Mouse (Mus musculus) ovary, postnatal 14 days (tissue): ENCODE results near the gene Depdc1b.

Source experiments
- DNase-seq: peaks from one replicate; pipeline ENCODE4 v3.0.0; 2022; ENCODE audit warnings: low spot score

Depdc1b gene

DNA sequence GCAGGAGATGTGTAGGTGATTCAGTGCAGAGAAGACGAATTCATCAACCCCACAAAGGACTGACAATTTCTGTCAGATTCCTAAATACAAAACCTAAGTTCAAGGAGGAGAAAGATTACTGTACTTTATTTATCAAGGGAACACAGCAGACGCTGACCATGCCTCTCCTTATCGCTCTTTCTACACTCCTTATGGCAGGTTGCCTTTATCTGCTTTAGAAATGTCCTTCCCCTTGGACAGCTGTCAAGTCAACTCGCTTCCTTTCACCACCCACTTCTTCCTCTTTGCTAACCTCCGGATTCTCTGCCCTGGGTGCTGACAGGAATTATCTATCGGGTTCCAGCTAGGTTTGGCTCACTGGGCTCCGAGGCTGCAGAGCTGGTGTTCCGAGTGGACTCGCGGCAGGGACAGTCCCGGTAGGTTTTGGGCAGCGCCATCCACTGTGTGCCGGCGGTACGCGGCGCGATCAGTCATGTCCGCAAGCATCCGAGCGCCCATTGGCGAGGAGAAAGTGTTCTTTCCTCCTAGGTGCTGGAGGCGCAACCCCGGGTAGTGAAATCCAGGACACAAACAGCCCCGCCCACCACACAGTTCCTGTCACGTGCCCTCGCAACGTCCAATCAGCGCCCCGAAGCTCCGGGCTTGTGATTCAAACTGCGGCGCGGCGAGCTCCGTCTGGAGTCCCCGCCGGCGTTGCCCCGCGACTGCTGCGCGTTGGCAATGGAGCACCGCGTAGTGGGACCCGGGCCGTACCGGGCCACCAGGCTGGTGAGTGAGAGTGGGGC lies at the start of gene Depdc1b:
Gene Depdc1b (plus strand): TSS at position 631 of the 785 bp plus-strand sequence.
- peak; percentile 91 for DNase-seq

DNA sequence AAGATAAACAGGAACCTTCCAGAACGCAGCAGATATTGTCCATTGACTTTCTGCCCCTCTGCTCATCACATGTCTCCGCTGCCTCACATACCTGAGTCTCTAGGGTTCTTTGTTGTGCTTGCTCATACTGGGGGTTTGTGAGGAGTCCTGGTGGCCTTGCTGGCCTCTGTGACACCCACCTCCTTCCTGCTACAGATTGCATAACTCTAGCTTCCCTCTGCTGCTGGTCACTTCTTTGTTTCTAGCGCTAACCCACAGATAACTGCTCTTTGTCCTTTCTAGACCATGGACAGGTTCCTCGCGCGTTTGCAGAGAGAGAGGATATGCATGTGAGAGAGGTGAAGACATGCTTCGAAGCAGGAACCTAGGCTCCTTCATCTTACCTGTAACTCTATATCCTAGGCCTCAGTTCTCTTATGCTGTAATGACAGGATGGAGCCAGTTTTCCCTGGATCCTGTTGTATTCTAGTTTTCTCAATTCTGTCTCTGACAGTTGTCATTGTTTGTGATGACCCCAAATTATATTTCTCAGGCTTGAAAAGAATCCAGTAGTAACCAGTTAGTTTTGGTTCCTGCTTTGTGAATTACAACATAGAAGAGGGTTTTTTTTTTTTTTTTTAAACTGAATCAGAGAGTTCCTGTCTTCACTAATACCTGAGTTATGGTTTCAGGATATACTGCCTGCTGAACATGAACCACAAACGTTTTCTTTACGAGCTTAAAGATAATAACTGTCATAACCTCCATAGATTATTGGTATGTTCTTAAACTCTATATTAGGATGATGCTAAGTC lies 48.1 kb upstream of the Depdc1b start:
- no peak for DNase-seq

DNA sequence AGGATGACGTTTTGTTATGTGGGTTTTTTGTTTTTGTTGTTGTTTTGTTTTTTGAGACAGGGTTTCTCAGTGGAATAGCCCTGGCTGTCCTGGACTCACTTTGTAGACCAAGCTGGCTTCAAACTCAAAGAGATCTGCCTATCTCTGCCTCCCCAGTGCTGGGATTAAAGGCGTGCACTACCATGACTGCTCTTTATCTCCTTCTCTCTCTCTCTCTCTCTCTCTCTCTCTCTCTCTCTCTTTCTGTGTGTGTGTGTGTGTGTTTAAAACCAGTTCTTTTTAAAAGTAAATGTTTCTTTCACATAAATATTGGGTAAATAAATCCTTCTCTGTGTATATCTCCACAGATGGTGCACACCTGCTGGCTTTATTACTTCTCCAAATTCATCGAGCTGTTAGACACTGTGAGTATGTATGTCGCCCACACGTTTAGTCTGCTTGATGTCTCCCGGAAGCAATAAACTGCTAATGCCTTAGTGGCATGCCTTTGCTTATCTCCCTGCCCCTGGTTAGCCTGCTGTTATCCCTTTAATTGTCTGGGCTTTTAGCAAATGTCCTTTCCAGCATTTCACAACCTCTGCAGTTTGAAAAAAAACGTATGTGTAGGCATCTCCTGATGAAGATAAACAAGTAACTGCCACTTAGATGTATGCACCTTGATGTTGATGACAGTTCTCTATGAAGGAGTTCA lies 44.5 kb upstream of the Depdc1b start:
- DNase-seq: no peak

DNA sequence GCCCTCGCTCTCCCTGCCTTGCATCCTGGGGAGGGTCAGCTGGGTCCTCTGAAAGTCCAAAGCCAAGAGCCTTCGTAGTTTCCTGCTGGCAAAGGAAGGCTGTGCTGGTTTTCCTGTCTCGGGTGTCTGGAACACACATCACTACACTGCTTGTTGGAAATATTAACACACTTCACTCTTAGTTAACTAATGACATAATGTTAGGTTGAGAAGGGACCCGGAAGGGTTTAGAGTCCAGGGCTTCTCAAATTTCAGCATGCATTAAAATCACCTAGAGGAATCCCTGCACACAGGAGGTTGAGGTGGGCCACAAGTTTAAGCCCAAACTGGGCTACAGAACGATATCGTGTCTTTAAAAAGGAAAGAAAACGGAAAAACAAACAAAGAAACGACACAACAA lies 43.8 kb upstream of the Depdc1b start:
- DNase-seq: no peak

DNA sequence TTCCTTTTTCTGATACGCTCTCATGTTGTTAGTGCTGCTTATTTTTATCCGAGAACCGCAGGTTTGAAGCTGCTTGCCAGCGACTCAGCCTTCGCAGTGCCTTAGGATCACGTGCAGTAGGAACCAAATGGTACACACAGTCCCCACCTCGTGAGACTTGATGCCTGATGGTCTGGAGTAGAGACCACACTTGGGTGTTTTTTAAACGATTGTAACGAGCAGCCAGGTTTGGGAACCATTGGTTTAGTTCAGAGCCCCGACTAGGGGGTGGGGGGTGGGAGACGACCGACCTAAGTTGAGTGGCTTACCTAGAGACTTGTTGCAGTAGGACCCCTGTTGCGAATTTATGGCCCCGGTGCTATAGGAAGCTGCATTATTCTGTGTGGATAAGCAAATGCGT lies 43.1 kb upstream of the Depdc1b start:
- no peak for DNase-seq

DNA sequence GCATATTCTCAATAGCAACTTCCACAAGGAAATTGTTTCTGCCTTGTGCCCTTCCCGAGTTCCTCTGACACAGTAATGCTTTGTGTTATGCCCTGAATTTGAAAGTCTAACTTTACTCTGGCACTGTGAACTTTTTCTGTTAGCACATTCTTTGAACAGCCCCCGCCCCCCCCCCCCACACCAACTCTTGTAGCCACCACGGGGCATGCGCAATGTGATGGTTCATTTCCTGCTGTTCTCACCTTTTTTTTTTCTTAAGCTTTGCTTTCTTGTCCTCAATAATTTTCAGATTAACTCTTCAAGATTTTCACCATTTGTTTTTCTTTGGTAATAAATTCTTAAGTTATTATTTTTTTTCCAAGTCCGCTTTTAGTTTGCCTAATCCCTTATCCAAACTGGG lies 42.7 kb upstream of the Depdc1b start:
- DNase-seq: no peak

DNA sequence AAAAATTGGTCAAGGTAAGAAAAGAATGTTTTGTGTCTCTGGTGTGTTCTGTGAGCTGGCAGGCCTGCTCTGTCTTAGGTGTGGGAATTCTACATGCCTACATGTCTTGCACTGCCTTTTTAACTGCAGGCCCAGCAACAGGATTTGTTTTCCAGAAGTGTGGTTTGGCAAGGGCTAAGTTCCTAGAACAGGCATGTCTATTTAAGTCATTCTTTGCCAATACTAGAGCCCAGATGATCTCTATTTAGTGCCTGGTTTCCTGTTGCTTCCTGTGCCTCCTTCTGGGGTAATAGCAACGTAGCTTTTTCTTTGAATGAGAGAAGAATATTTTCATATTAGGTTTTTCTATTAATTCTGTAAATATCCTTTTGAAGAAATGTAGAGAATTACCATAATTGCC lies 39.6 kb upstream of the Depdc1b start:
- no peak for DNase-seq

DNA sequence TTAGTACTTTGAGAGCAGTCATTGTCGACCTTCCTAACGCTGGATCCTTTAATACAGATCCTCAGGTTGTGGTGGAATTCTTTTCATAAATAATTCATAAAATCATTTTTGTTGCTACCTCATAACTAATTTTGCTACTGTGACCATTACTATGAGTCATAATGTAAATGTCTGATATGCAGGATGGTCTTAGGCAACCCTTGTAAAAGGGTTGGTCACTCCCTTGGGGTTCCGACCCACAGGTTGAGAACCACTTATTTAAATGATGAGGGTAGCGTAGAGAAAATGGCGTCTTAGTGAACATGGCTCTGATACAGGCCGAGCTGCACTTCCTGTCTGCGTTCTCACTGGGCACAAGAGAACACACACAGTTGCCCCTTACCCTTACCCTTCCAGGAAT lies 38.8 kb upstream of the Depdc1b start:
- DNase-seq: no peak

DNA sequence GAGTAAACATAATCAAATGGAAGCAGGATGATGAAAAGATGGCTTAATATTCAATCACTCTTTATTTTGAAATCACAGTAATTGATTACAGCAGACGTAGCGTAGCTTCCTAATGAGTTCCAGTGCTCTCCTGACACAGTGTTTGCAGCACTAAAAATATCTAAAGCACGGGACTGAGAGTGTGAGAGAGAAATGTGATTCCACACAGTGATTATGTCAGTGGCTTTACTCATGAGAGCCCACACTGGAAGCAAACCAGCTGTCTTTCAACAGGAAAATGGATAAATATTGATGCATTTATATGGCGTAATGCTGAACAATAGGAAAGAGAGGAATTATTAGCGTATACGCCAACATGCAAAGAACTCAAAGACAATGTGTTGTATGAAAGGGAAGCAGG lies 37.5 kb upstream of the Depdc1b start:
- no peak for DNase-seq

DNA sequence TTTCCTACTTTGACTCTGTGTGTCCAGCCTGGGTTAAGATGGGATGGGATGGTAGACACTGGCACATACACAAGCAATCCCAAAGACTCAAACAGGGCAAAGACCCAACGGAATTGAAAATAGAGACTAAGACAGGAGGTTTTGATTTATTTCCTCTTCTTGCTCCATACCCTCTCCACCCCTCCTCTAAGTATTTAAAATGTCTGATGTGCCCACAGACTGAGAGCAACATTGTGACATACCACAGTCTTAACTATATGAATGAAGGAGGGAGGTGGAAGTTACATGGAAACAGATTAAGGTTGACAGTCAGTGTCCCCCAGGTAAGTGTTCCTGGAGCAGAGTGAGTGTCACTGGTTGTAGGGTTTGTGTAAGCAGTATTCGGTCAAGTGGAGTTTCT lies 31.8 kb upstream of the Depdc1b start:
- DNase-seq: no peak

DNA sequence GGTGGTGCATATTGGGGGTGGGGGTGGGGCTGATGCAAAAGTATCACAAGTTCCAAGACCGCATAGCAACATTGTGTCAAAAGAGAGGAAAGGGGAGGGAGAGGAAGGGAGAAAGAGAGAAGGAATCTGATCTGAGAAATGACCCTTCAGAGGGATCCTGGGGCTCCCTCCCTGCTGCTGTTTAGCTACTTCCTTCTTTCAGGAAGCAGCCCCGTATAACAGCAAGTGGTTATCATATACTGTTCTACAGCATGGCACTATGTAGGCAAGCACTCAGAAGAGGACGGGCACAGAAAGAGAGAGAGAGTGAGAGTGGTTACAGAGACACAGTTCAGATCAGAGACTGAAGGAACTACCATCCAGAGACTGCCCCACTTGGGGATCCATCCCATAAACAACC lies 28.2 kb upstream of the Depdc1b start:
- DNase-seq: no peak

DNA sequence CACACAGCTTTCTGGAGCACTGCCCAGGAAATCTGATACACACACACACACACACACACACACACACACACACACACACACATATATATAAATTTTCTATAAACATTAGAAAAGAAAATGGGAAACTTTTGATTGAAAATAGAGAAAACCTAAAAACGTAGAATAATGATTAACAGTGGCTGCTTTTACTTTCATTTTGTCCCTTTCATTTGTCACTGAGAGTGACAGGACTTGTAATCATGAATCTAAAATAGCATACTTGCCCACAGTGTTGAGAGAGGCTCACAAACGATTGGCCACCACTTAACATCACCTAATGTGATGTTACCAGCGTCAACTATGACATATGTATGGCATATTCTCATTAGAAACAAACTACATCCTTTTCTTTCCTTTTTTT lies 26.7 kb upstream of the Depdc1b start:
- no peak for DNase-seq

DNA sequence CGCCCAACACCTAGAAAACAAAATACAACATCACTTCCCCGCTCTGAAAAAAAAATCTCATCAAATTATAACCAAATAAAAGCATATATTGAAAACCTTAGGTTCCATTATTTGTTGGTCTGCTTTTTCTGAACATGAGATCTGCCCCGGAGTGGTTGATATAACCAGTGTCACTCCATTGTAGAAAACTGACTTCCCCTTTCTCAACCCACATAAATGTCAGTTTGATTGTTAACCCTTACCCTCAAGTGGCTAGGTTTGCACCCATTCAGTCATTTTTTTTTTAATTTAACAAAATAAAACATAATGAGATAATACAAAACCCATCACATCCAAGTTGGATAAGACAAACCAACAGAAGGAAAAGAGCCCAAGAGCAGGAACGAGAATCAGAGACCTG lies 25.8 kb upstream of the Depdc1b start:
- DNase-seq: no peak

DNA sequence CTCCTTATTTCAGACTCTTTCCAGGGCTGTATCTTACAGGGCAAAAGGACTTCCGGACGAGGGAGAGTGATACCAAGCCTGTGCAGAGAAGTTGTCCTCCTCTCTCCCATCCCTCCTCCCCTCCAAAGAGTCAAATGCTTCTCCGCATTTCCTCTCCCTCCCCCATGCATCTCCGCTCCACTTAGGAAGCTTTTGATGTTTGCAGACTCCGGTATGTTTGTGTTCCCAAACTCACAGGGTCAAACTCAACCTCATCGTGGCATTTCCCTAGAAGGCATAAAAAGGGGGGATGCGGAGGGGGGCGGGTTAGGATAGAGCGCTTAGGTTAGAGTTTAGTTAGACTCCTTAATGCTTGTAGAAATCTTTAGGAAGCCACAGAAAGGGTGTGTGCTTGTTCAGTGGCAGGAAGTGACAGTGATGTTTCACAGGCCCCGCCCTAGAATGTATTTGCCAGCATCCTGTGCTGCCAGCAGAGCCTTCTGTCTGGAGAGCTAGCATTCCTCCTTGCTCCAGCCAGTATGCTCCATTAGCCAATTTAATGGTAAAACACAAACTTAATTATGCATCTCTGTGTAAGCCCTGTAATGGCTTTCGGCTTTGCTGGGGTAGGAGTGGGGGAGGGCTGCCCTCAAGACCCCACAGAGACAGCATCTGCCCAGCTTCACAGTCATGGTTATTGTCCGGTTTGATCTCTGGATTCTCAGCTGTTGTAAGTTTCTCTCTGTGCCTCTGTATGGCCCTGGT lies 18.6 kb upstream of the Depdc1b start:
- peak; percentile 6 for DNase-seq

DNA sequence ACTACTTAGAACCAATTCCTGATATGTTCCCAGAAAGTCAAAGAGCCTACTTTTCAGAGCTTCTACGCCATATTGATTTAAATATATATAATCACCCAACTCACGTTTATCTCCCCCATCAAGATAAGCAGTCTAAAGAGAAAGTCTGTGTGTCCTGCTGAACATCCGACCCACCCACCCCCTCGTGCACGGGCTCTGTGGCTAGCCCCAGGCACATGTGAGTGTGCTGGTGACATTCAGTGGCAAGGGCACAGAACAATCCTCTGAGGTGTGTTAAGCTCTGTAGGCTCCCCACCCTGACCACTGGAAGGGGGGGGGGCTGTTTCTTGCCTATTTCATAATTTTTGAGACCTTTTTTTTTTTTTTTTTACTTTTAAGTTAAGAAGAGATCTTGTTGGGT lies 17.9 kb upstream of the Depdc1b start:
- no peak for DNase-seq

DNA sequence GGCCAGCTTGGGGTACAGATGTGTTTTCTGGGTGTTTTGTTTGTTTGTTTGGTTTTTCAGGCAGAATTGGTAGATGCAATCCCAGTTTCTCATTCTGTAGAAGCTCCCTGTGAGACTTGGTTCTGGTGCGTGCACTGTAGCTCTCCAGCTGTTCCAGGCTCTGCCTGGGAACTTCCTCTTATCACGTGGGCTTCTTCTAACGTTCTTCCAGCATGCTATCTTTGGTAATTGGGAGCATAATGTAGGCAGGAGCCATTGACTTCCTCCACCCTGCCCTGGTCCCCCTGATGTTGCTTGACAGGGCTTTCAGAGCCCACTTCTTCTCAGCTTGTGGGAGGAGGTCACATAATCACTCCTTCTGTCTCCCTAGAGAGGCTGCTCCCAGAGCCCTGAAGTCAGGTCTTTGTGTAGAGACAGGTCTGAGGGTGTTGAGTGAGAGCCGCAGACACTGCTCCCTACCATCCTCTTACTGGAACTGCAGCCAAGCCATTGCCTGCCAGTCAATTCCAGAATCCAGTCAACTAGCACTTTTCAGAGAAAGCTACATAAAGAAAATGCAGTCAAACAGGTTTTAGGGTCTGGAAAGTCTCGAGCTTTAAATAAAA lies 15.7 kb upstream of the Depdc1b start:
- DNase-seq: no peak

DNA sequence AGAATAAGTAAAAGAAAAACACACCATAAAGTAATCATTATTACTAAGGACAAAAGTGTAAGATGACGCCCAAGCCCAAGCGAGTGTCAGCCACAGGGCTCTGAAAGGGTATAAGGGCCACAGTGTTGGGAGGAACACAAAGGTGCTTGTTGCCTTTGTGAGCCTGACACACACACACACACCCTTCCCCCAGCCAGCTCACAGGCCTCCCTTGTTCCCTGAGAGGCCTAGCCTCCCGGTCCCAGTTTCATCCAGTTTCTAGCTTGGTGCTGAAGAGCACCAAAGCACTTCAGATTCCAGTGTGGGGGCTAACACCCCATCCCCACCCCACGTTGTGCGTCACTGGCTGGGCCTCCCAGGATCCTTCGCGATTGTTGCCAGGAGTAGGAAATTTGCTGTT lies 14.7 kb upstream of the Depdc1b start:
- no peak for DNase-seq

DNA sequence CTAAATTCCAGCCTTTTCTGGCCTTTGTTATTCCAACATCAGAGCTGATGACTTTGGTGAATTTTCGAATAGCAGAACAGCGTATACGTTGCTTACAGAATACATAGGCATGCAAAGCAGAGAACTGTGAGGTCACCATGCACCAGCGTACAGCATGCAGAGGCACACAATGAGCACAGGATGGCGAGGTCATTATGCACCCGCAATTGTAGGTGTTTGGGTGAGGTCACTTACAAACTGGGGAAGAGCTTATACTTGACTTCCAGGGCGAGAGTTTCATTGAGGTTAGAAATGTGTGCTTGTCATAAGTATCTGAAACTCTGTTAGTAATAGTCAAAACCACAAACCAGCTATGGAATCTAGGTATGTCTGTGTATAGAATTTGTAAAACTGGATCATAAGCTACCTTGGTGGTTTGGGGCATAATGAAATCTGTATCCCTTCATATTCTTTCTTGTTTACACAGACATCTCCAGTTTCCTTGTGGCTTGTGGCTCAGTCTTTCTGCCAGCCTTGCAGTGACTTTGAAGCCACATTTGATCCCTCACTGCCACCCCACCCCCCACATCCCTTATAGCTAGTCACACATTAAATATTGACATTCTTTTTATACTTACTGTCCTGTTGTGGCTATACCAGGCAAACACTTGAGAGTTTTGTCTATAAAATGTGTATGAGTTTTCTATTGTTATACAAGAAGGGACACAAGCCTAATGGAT lies 13.0 kb upstream of the Depdc1b start:
- DNase-seq: no peak

DNA sequence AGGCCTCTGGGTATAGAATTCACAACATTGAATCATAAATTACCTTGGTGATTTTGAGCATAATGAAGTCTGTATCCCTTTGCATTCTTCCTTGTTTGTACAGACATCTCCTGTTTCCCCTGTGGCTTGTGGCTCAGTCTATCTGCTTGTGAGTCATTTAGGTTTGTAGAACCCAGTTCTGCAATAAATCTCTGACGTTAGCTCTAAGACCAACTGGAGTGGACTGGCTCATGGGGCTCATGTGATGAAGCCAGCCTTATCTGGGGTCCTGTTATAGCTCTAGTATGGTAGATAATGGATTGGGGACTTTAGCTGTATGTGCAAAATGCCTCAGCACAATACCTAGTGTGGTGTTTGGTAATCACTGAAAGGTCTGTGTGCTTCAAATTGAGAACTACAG lies 12.3 kb upstream of the Depdc1b start:
- no peak for DNase-seq

DNA sequence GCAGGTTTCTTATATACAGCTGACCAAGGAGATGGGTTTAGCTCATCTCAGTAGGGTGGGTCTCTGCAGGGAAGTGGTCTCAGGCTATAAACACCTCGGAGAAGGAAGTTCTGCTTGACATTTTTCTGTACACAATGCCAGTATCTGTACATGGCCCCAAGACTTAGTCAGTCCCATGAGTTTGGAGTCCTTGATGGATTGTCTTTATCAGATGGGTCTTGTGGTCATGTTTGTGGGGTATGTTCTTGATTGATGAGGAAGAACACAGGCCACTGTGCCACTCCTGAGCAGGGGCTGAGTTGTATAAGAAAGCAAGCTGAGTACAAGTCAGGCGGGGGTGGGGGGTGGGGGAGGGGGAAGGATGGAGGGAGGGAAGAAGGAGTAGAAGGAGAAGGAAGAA lies 11.5 kb upstream of the Depdc1b start:
- no peak for DNase-seq

DNA sequence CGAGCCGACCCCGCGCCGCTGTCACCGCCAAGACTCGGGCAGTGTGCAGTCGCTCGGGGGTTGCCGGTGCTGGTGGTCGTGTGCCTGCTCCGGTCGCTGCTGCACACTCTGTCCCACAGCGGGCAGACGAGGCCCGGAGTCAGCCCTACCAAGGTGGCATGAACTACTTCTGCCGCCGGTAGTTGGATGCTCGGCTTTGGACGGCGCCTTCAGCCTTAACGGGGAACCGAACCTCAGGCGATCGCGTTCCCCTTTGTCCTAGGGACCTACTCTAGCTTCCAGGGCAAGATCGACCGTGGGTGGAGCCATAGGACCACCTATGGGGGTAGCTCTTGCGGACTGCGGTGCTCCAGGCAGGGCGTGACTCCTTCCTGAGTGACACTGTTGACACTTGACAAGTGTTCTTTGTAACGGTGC lies 363 bp downstream of the Depdc1b start:
- DNase-seq: no peak
